Mouse (Mus musculus) thymus, postnatal 14 days (tissue): ENCODE results near the gene Tmem129.

Source experiments
- DNase-seq: peaks from one replicate; pipeline ENCODE4 v3.0.0; 2021

Gene Tmem129

GRCm38 (mm10) chr5:33635361-33635760, 22.9 kb downstream of the Tmem129 start:
- DNase-seq, result no peak

GRCm38 (mm10) chr5:33632526-33632925, 25.7 kb downstream of the Tmem129 start:
- DNase-seq, result no peak

GRCm38 (mm10) chr5:33630615-33631014, 27.6 kb downstream of the Tmem129 start:
- DNase-seq, result peak; percentile 14

GRCm38 (mm10) chr5:33630061-33630460, 28.2 kb downstream of the Tmem129 start:
- peak; percentile 60 for DNase-seq

GRCm38 (mm10) chr5:33629301-33629987, 28.8 kb downstream of the Tmem129 start, which contains the start of the genes Fam53a and Gm9903:
Gene Fam53a (minus strand): TSS chr5:33629635.
Gene Gm9903 (plus strand): TSS chr5:33629925.
- peak; percentile 100 for DNase-seq

GRCm38 (mm10) chr5:33628820-33629300, 29.4 kb downstream of the Tmem129 start:
- DNase-seq, result peak; percentile 71

GRCm38 (mm10) chr5:33627968-33628367, 30.2 kb downstream of the Tmem129 start:
- no peak for DNase-seq

GRCm38 (mm10) chr5:33623766-33624165, 34.5 kb downstream of the Tmem129 start:
- no peak for DNase-seq

- no peak for DNase-seq
Observed at GRCm38 (mm10) chr5:33622671-33623070, 35.5 kb downstream of the Tmem129 start.

GRCm38 (mm10) chr5:33614391-33614790, 43.8 kb downstream of the Tmem129 start:
- no peak for DNase-seq

GRCm38 (mm10) chr5:33611795-33612194, 46.4 kb downstream of the Tmem129 start:
- no peak for DNase-seq

GRCm38 (mm10) chr5:33609226-33609625, 49.0 kb downstream of the Tmem129 start:
- DNase-seq, result no peak

- no peak for DNase-seq
Observed at GRCm38 (mm10) chr5:33607434-33607833, 50.8 kb downstream of the Tmem129 start.

GRCm38 (mm10) chr5:33606631-33607030, 51.6 kb downstream of the Tmem129 start:
- DNase-seq, result no peak

GRCm38 (mm10) chr5:33605314-33605713, 52.9 kb downstream of the Tmem129 start:
- no peak for DNase-seq
